Mouse (Mus musculus) liver, embryonic 11.5 days (tissue): ENCODE data around the gene Ttc33. TPM values are rescaled to one million over a fixed set of nuclear protein-coding genes. Genes with fewer than 3 reads are reported as not detected.

Experiments
- ATAC-seq: fragments of 200-750 bp; cut with Nextera tagmentation; replicated peaks from 2 replicates; pipeline ENCODE4 v1.8.0; 2017; ENCODE audit warnings: moderate number of reproducible peaks, mild to moderate bottlenecking, moderate TSS enrichment, moderate library complexity; ENCODE audit not compliant: low FRiP score
- DNase-seq: peaks from one replicate; pipeline ENCODE4 v3.0.0-alpha.2; 2017; ENCODE audit warnings: low spot score
- H3K27ac ChIP-seq: fragments of 300-500 bp; sonication (generic); 2 replicates; pipeline ENCODE4 v1.5.1; 2014; ENCODE audit warnings: mild to moderate bottlenecking, low read depth, low read length, control low read depth
- H3K27me3 ChIP-seq: fragments of 300-500 bp; sonication (generic); replicated peaks from 2 replicates; pipeline ENCODE4 v1.6.1; 2014; ENCODE audit warnings: low read length, mixed read lengths; ENCODE audit not compliant: control insufficient read depth, insufficient read depth
- H3K36me3 ChIP-seq: fragments of 300-500 bp; sonication (generic); 2 replicates; pipeline ENCODE4 v1.6.1; 2014; ENCODE audit warnings: mild to moderate bottlenecking, low read length, moderate library complexity, mixed read lengths; ENCODE audit not compliant: control insufficient read depth, insufficient read depth
- H3K4me1 ChIP-seq: fragments of 300-500 bp; sonication (generic); replicated peaks from 2 replicates; pipeline ENCODE4 v1.6.1; 2014; ENCODE audit warnings: low read length, mixed read lengths; ENCODE audit not compliant: control insufficient read depth, insufficient read depth
- H3K4me2 ChIP-seq: fragments of 300-500 bp; sonication (generic); 2 replicates; pipeline ENCODE4 v1.6.1; 2014; ENCODE audit warnings: mild to moderate bottlenecking, control low read depth, moderate library complexity
- H3K4me3 ChIP-seq: fragments of 300-500 bp; sonication (generic); 2 replicates; pipeline ENCODE4 v1.5.1; 2014; ENCODE audit warnings: low read depth, low read length, control low read depth
- H3K9ac ChIP-seq: fragments of 300-500 bp; sonication (generic); 2 replicates; pipeline ENCODE4 v1.6.1; 2014; ENCODE audit warnings: low read depth, low read length, control low read depth
- H3K9me3 ChIP-seq: fragments of 300-500 bp; sonication (generic); 2 replicates; pipeline ENCODE4 v1.6.1; 2016; ENCODE audit warnings: low read length, inconsistent platforms, mixed read lengths; ENCODE audit not compliant: control insufficient read depth
- WGBS: fragments of 180-500 bp; shearing (Covaris S2); extraction: QIAGEN DNeasy Blood & Tissue Kit; methylation state at CpG from one replicate; pipeline ENCODE4 v1.1.7; 2014; 5-methylcytosine and 5-hydroxymethylcytosine counted together
- polyA plus RNA-seq: library from polyadenylated mRNA; unstranded; fragments of >200 nt; fragmentation: Nextera tagmentation; extraction: Ambion mirVana; gene quantifications from 2 replicates; pipeline ENCODE4 v1.2.1, GENCODE M21; 2014

Ttc33 gene
- polyA plus RNA-seq, 1 experiment from 2014 or later = 29.2 TPM

DNA sequence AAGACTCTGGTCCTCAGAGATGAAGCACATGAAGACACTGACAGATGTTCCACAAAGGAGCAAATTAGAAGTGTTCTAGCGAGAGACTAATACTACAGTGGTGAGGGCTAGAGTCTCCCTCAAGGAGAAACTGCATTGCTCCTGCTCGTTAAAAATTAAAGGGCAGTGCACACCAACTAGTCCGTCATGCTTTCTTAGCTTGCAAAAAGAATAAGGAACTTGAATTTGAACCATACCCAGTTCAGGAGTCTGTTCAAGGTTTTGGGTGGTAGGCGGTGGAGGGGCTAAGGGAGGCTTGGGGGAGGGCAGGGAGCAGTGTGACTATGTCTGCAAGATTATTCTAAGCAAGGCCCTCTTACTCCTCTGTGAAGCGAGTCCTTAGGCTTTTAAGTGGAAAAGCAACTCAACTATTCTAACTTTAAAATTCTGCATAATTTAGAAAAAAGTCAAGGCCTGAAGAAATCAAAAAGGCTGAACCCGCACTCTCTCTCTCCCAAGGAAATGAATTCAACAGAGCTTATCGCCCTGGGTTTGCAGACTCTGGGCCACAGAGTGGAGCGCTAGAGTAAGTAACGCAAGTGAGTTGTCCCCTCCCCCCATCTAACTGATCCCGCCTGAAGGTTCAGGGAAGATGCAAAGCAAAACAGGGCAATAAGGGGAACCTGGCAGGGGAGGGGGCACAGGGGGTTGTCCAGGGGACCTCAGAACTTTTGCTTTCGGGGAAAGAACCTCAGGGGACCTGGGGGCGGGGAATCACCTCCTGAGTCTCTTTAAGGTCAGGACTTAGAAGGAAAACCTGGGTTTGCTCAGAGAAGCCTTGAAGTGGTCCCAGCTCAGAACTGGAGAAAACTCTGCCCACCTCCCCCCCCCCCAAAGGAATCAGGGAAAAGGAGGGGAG, 56.2 kb downstream of the Ttc33 start:
- 19% methylated on average over 12 of the region's 12 CpGs for WGBS
- H3K27ac ChIP-seq = peak overlapping the region; percentile 19; the same call in 1 of the 2 replicates
- peak; percentile 74 for DNase-seq
- H3K9ac ChIP-seq = peak overlapping the region; percentile 61
- peak overlapping the region; percentile 100 for H3K4me2 ChIP-seq
- H3K4me1 ChIP-seq = peaks cover 29% of the 10 kb centered on the region
- no peaks in the 10 kb centered on the region for H3K9me3 ChIP-seq
- peaks cover 22% of the 10 kb centered on the region for H3K27me3 ChIP-seq
- ATAC-seq = peak; percentile 50
- H3K4me3 ChIP-seq = peak overlapping the region; percentile 73
- H3K36me3 ChIP-seq = no peaks in the 10 kb centered on the region

GRCm38 (mm10) chr15:5242241-5243035, 57.1 kb downstream of the Ttc33 start:
- no peaks in the 10 kb centered on the region for H3K36me3 ChIP-seq
- peak overlapping the region; percentile 100 for H3K4me2 ChIP-seq
- H3K27ac ChIP-seq = peak overlapping the region; percentile 19; the same call in 1 of the 2 replicates
- peaks cover 22% of the 10 kb centered on the region for H3K27me3 ChIP-seq
- peak overlapping the region; percentile 73 for H3K4me3 ChIP-seq
- ATAC-seq = peak; percentile 29
- peaks cover 29% of the 10 kb centered on the region for H3K4me1 ChIP-seq
- WGBS = 2% methylated on average over 61 of the region's 61 CpGs
- H3K9ac ChIP-seq = peak overlapping the region; percentile 61
- DNase-seq = peak; percentile 43
- H3K9me3 ChIP-seq = no peaks in the 10 kb centered on the region

GRCm38 (mm10) chr15:5243036-5243958, 58.0 kb downstream of the Ttc33 start:
- WGBS = 5% methylated on average over 40 of the region's 40 CpGs
- H3K4me2 ChIP-seq = peak overlapping the region; percentile 100
- no peaks in the 10 kb centered on the region for H3K36me3 ChIP-seq
- DNase-seq (peak; percentile 43), ATAC-seq (0 out of 2 replicates have a peak, but pooled peaks have one; percentile 0)
- peak overlapping the region; percentile 73 for H3K4me3 ChIP-seq
- peaks cover 22% of the 10 kb centered on the region for H3K4me1 ChIP-seq
- peaks cover 22% of the 10 kb centered on the region for H3K27me3 ChIP-seq
- H3K9me3 ChIP-seq = no peaks in the 10 kb centered on the region
- peak overlapping the region; percentile 61 for H3K9ac ChIP-seq
- no peak overlapping the region for H3K27ac ChIP-seq

DNA sequence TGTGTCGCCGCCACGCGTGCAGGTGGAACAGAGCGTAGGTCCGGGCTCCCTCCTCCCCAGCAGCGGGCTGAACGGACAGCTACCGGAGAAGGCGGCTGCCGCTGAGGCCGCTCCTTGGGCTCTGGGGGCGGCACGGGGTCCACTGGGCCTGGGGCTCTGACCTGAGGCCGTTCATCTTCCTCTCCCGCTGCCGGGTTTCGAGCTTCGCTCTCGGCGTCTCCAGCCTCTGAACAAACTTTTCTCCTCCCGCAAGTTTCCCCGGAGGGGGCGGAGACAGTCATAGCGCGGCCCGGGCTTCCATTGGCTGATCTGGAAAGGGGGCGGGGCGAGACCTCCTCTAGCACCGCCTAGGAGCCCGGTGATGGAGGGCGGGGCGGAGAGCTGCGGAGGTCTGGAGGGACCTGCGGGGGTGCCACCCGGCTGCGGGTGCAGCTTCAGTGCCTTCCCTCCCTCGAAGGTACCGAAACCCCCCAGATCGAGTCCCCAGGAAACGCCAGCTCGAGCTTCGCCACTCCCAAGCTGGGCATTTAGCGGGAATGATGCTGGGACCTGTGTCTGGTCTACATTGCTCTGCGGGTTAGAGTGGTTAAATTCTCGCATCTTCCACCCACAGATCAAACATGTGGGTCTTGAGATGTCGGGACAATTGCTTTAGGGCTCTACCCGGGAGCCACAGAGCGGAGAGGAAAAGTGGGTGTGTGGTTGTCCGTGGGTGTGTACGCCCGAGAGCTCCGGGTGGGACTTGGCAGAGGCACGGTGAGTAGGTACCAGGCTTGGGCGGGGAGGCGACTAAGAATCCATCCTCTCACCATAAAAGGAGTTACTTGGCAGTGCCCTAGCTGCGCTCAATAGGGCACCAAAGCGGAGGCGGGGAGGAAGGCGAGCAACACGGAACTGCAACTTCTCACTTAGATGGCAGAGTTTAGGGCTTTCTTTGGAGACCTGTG, 58.9 kb downstream of the Ttc33 start, which contains the start of gene Ptger4:
Ptger4 (minus strand) TSS at position 229 of the 947 bp plus-strand sequence.
- H3K27me3 ChIP-seq = peaks cover 22% of the 10 kb centered on the region
- WGBS = 2% methylated on average over 61 of the region's 61 CpGs
- no peaks in the 10 kb centered on the region for H3K9me3 ChIP-seq
- ATAC-seq = peak; percentile 93
- H3K27ac ChIP-seq = no peak within 1 kb of the TSS
- peak within 1 kb of the TSS; percentile 100 for H3K4me2 ChIP-seq
- H3K9ac ChIP-seq = peak within 1 kb of the TSS; percentile 61
- peak; percentile 92 for DNase-seq
- H3K4me1 ChIP-seq = peaks cover 19% of the 10 kb centered on the region
- H3K4me3 ChIP-seq = peak within 1 kb of the TSS; percentile 73
- H3K36me3 ChIP-seq = no peaks in the 10 kb centered on the region

DNA sequence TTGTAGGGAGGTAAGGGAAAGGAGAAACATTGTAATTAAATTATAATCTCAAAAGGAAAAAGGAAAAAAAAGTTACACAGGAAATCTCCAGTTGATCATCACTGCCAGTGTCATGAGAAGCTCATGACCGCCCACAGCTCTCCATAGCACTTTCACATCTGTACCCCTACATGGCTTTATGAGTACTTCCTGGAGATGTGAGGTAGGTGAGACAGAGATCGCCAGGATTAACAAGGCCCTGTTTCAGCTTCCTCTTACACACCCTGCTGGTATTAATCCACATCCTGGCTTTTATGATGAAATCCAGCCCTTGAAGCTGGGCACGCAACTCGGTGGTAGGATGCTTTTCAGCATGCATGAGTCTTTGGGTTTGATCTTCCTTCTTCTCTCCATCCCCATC, 64.9 kb downstream of the Ttc33 start:
- Histone ChIP-seq H3K4me3 (no peak overlapping the region), H3K9me3 (no peaks in the 10 kb centered on the region), H3K9ac (no peak overlapping the region), H3K27me3 (no peaks in the 10 kb centered on the region), H3K4me2 (no peak overlapping the region), H3K36me3 (no peaks in the 10 kb centered on the region), H3K4me1 (no peaks in the 10 kb centered on the region), H3K27ac (no peak overlapping the region)
- DNase-seq (no peak), ATAC-seq (no peak)
- WGBS = 72% methylated on average over 4 of the region's 4 CpGs

- ATAC-seq (no peak), DNase-seq (no peak)
- H3K4me1 ChIP-seq = no peaks in the 10 kb centered on the region
- no peak overlapping the region for H3K27ac ChIP-seq
- H3K4me3 ChIP-seq = no peak overlapping the region
- 69% methylated on average over 5 of the region's 5 CpGs for WGBS
- H3K9ac ChIP-seq = no peak overlapping the region
- H3K36me3 ChIP-seq = no peaks in the 10 kb centered on the region
- H3K4me2 ChIP-seq = no peak overlapping the region
- 0 out of 2 replicates have a peak, but pooled peaks cover 2% of the 10 kb centered on the region for H3K9me3 ChIP-seq
- no peaks in the 10 kb centered on the region for H3K27me3 ChIP-seq
Measured at GRCm38 (mm10) chr15:5260183-5260582, 74.9 kb downstream of the Ttc33 start.

DNA sequence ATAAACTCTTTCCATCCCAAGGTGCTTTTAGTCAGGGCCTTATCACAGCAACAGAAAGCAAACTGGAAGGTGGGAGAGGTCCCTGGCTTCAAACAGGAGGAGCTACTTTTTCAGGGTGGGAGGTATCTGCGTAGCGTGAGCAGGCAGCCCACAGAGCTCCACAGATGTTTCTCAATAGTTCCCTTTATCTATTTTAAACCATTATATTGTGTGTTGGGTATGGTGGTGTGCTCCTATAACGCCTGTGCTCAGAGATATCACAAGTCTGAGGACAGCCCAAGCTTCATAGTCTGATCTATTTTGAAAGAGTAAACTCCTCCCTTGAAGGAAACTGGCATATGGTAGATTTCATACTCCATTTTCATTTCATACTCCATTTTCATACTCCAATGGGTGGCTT, 75.7 kb downstream of the Ttc33 start:
- 0 out of 2 replicates have a peak, but pooled peaks cover 2% of the 10 kb centered on the region for H3K9me3 ChIP-seq
- no peak overlapping the region for H3K4me2 ChIP-seq
- no peak overlapping the region for H3K4me3 ChIP-seq
- H3K27ac ChIP-seq = no peak overlapping the region
- DNase-seq = no peak
- WGBS = 40% methylated on average over 3 of the region's 3 CpGs
- no peak overlapping the region for H3K9ac ChIP-seq
- H3K36me3 ChIP-seq = no peaks in the 10 kb centered on the region
- H3K27me3 ChIP-seq = no peaks in the 10 kb centered on the region
- H3K4me1 ChIP-seq = no peaks in the 10 kb centered on the region
- peak; percentile 98 for ATAC-seq
